Mouse (Mus musculus) thymus, postnatal 14 days (tissue): ENCODE measurements around the gene Iba57.
"Not testable (repeated sequence)": the region's sequence is repeated elsewhere in the genome, so short reads cannot be mapped to it uniquely, and the experiment has no call there.

Experiments used
- DNase-seq: peaks from one replicate; pipeline ENCODE4 v3.0.0; 2021

Iba57 gene

DNA sequence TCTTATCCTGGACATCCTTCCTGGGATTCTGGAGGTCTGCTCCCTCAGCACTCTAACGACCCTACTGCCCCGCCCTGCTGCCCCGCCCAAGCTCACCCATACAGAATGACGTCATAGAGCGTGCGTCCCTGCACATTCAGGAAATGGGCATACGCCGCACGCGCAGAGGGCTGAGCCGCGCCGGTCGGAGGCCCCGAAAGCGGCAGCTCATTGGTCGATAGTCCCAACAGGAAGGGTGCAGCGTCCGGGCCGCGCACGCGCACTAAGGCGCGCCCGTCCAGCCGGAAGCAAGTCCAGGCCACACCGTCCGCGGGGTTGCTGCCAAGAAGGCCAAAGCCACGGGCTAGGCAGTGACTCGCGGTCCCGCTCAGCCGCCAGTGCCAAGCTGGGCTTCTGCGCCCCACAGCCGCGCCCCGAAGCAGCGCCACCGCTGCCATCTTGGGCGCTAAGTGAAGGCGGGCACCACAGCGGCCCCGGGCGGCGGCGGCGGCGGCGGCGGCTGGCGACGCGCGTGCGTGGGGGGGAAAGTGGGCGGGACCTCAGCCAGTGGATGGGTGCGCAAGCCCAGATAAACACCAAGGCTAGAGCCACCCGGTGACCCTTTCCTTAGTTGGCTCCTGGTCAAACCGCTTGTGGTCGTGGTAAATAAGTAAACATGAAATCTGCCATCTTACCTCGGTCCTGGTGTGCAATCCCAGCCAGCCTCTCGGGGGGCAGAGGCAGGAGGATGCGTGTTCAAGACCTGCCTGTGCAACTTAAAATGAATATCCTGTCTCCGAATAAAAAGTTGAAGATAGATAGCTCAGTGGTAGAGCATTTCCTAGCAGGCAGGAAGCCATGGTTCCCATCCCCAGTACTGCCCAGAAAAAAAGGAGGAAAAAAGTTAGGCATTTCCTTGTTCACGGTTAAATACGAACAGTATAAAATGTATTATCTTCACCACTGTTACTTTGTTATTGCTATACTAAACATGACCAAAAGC is at the start of gene Iba57:
Gene Iba57 (minus strand): TSS at position 485 of the 982 bp plus-strand sequence.
- DNase-seq: peak; percentile 97

DNA sequence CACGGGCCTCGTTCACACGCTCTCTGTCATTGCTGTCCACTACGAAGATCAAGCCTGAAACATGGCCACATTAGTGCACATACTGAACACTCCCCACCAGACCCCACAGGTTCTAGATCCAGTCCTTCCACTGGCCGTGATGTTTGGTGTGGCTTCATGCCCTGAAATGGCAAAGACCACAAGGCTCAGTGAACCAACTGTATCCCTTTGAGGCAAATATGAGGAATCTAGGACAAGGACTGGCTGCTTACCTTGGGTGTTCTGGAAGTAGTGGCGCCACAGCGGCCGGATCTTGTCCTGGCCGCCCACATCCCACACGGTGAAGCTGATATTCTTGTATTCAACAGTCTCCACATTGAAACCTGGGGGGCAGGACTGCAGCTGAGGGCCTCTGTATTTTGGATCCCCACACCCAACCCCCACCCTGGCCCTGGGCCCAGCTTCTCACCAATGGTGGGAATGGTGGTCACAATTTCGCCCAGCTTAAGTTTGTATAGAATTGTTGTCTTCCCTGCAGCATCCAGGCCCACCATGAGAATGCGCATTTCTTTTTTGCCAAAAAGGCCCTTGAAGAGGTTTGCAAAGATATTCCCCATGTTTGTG is 49.5 kb upstream of the Iba57 start:
- no peak for DNase-seq

DNA sequence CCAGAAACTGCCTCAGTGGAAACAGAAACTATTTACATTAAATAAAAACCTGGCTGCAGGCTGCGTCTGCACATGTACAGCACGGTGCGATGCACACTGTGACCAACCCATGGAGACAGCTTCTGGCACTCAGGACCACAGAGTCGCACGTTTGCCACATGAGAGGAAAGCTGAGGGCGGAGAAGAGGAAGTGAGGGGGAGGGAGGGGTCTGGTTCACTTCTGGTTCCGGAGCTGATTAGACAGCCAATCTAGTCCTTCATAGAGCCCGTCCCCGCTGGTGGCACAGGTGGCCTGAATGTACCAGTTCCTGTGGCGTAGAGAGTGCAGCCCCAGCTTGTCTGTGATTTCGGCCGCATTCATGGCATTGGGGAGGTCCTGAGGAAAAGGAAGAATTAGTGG is 48.8 kb upstream of the Iba57 start:
- peak; percentile 59 for DNase-seq

DNA sequence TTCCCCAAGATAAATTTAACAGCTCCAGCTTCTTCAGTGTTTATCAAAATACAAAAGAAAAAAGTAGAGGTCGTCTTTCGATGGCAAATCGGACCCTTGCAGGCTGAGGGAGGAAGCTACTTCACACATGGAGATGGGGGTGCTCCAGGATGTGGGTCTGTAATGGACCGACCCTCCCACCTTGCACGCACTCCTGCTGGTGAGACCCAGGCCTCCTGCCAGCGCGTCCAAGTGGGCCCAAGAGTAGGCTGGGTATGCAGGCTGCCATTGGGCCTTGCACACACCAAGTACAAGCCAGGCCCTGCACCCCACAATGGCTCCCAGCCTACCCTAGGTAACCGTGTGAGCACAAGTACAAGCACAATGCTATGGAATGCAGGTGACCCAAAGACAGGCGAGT is 48.0 kb upstream of the Iba57 start:
- DNase-seq: not testable (repeated sequence)

DNA sequence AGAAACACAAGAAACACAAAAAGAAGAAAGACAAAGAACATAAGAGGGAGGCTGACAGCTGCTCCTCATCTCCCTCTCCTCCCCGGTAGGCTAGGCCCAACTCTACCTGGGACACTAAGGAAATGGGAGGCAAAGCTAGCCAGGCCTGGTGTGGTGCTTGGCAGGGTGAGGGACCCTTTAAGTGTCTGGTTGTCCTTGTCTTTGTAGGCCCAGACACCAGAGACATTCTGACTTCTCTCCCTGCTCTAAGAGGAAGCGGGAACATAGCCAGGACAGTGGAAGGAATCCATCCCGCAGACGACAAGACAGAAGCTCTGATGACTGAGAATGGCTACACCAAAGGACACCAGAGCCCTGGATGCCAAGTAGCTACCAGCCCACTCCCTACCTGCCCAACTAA is 46.5 kb upstream of the Iba57 start:
- no peak for DNase-seq

DNA sequence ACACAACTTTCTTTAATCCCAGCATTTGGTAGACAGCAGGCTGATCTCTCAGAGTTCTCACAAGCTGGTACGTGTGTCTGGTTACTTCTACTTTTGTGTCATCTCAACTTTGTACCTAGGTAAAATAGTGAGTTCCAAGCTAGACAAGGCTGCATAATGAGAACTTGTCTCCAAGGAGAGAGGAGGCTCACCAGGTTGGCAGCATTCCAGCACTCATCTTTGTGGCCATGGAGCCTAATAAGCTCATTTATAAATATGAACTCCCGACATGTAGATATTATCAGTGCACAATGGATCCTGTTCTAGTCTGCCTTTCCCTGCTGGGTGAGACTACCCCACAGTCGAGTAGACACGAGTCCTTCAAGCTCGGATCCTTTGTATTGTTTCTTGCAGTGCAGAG is 46.0 kb upstream of the Iba57 start:
- no peak for DNase-seq

DNA sequence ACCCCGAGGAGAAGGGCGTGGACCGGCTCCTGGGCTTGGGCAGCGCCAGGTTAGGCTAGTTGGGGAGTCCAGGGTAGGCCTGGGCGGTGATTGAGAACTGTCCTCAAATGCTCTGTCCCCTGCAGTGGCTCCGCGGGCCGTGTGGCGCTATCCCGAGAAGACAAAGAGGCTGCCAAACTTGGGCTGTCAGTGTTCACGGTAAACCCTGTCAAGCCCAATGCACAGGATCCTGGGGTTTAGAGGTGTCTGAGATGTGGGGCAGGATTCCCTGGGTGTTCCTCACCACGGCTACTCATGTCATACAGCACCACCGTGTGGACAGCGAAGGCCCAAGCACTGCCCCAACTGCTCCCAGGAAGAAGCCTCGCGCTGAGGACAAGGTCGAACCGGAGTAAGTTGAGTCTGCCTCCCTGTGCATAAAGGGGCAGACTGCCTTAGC is 45.5 kb upstream of the Iba57 start:
- peak; percentile 58 for DNase-seq

DNA sequence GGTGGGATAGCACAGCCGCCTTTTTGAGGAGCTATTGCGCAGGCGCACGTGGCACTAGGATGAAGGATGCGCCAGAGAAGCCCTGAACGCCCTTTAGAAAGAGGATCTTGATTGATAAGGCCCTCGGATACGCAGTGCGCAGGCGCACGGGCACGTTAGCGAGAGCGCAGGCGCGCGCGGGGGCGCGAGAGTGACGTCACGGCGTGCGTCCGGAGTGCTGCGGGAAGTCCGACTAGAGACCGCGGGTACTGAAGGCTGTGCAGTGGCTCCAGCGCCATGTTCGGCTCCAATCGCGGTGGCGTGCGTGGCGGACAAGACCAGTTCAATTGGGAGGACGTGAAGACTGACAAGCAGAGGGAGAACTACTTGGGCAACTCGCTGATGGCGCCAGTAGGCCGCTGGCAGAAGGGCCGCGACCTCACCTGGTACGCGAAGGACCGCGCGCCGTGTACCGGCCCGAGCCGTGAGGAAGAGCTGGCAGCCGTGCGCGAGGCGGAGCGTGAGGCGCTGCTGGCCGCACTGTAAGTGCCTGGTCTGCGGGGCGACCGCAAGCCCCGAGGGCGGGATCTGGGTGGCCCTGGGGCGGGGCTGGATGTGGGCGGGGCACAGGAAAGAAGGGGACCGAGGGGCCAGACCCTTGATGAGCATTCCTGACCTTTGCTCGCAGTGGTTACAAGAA is 44.8 kb upstream of the Iba57 start, which contains the start of gene 2310033P09Rik:
Gene 2310033P09Rik (plus strand): TSS at position 169 of the 679 bp plus-strand sequence.
- peak; percentile 92 for DNase-seq

DNA sequence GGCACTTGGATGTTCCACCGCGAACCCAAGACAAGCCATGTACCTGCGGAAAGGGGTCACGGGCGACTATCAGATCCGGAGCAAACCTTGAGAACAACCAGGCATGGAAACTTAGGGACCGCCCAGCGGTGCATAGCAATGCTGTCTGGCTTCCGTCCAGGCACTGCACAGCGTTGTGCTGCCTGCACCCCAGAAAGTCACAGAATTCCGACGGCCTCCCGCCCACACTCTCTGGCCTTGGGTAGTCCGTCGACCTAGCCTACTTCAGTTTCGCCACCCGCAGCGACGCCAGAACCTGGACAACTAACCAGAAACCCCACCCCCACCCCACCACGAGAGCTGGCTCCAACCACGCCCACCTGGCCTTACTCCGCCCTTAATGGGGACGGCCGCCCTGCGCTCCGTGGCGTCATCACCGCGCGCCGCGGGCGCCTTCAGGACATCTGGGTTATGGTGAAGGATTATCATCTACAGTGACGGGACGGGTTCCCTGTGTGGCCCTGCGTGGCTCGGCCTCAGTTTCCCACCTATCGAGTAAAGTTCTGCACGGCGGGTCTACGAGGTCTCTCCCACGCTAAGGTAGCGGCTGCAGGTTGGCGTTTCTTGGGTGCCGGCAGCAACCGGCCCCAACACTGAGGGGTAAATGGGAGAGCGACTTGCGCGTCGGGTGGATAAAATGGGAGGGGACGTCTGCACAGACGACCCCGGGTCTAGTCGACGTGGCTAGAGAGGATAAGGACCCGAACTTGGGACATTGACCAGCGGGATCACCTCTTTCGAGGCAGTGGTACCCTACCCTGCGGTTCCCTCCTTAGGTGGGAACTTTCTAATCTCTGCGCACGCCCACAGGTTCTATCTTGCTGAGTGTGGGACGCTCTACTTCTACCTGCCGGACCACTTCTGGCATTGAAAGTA is 38.8 kb upstream of the Iba57 start, which contains the start of gene Mrpl55:
Gene Mrpl55 (plus strand): TSS at position 406 of the 915 bp plus-strand sequence.
- peak; percentile 95 for DNase-seq

DNA sequence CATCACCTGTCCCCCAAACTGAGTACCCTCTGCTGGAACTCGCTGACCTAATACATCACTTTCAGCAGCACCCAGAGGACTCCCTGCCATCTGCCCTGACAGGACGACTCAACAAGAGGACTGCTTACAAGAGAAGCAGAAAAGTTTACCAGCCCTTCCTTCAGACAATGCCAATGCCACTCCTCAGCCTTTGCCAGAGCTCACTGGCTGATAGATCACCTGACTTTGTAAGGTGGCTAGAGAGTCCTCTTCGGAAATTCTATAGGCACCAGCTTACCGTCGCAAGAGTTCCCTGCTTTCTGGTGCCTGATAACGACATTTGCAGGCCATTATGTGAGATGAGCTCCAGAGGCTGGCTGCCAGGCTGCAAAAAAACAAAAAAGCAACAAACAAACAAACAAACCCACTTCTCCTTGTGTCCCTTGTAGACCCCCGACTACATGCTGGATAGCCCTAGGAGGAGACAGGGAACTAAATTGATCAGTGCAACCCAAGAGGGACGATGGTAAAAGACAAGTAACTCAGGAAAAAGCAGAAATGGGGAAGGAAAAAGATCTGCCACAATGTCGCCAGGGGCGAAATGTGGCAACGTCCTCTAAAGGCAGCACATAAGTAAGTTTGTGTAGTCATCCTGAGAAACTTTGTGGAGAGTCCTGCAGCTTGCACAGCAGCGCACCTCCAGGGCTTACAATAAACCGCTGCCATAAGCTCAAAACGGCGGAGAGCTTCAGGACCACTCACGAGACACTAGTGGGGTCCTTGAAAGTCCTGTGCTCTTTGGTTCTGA is 37.9 kb upstream of the Iba57 start:
- DNase-seq: no peak

DNA sequence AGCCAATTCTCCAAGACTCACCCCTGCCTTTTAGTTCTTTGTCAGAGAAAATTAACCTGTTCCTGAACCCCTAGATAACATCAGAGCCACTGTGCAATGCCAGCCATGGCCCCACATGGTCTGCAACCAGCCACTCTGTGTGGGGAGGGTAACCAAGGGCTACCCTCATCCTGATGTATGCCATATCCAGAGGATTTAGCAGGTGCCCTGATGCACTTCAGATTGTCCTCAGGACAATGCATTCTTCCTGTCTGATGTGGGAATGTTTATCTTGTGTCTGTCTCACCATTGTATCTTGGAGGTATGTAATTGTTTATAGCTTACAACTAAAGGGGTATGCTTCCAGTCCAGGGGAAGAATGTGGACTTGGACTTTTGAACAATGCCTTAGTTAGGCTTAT is 32.7 kb upstream of the Iba57 start:
- DNase-seq: no peak

DNA sequence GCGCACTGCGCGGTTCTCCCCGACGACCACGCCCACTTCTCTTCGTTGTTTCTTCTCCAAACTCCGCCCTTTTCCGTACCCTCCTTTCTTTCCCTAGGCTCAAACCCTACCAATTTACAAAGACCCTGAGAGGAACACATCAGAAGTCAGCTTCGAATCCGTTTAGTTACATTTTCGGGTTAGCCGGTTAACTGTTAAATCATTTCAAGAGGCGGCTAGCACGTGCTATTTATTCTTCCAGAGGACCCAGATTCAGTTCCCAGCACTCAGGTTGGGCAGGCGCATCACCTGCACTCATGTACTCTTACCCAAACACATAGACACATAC is 28.5 kb upstream of the Iba57 start, which contains the start of gene Guk1:
Gene Guk1 (minus strand): TSS at position 154 of the 328 bp plus-strand sequence.
- no peak for DNase-seq

DNA sequence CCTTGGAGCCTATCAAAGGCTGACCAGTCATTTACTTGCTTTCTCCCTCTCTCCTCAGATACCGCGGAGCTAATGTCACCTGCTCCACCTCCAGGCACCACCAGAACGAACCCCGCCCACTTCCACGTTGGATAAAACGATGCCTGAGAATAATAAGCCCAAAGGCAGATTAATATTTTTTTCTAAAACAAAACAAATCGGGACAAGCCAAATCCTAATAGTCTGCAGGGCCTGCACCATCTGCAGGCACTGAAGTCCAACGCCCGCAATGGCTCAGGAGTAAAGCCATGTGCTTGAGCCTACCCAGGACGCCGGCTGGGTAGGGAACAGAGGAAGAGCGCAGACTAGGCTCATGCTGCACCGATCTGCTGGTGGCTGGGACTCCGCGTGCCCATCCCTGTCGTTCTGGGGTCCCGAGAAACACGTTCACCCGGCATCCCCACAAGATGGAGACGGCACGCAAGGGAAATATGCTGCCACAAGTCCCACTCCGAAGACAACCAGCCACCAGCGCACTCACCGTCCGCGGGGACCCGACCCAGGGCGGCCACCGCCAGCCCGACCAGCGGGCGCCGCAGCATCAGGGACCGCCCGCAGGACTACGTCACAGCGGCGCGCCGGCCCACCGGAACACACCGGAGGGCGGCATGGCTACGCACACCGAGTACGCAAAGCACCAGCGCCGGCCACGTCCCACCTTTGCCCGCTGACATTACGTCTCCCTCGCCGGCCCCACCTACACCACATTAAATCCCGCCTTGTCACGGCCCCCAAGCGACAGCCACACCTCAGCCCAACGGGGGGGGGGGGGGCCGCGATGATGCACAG is 27.9 kb upstream of the Iba57 start:
- peak; percentile 90 for DNase-seq

DNA sequence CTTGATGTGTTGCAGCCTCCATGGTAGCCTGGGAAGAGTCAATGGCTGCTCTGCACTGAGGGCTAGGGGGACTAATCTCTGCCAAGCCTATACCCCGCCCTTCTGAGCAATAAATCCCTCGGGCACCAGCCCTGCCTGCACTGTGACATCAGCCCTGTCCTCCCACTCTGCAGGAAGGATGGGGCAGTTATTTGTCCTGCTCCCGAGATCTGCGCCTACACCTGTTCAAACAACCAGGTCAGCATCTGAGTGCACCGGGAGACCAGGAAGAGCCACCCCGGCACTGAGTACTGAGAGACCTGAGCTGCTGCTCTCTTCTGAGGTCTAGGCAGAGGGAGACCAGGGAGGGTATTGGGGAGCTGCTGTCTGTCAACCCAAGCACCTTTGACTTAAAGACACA is 24.2 kb upstream of the Iba57 start:
- DNase-seq: no peak

DNA sequence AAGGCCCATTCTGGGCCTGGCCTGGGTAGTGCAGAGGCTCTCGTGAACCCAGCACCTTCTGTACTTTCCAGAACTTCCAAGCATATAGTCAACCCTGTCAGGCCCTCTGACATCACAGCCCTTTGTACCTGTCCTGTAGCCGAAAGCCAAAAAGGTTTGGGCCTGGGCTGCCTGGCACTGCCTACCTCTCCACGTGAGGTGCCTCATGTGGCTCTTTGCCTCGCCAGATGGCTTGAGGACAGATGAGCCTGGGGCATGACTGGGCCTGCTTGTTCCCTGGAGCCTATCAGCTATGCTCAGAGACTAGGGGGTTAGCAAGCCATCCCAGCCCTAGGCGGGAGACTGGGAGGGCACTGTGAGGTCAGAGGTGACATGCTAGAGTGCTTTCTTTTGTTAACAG is 22.0 kb upstream of the Iba57 start:
- DNase-seq: no peak

DNA sequence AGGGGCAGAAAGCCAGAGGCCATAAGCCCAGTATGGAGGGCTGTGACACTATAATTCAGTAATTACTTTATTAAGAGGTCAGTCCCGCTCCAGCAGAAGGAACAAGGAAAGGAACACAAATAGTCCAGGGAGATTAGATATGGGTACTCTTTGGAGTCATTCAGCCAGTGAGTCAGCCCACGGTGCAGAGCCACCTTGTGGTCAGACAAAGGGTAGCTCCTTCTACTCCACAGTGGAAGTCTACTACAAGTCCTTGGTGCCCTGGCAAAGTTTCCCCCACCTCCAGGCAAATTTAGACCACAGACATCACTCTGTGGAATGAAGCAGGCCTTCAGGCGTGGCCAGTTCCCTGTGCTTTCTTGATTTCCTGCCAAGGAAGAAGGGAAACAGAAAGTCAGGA is 20.3 kb upstream of the Iba57 start:
- peak; percentile 38 for DNase-seq

DNA sequence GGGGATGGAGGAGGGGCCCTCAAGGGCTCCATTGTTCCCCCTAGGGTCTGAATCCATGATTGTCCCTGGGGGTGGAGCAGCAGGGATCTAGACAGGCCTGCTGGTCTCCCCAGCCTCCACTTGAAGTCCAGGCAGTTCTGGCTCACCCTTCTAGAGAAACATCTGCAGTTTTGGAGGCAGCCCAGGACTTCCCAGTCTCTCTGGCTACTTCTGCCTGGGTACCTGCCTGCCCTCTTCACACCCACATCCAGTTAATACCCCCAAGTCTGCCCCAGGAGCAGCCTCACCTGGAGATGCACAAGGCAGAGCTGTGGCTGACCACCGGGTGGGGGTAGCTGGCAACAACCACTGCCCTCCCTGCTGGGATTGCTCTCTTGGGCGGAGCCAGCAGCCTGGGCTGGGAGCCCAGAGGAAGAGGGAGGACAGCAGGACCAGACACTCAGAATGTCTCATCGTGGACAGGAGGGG is 19.4 kb upstream of the Iba57 start, which contains the start of gene Gjc2:
Gene Gjc2 (minus strand): TSS at position 350 of the 468 bp plus-strand sequence.
- DNase-seq: no peak

DNA sequence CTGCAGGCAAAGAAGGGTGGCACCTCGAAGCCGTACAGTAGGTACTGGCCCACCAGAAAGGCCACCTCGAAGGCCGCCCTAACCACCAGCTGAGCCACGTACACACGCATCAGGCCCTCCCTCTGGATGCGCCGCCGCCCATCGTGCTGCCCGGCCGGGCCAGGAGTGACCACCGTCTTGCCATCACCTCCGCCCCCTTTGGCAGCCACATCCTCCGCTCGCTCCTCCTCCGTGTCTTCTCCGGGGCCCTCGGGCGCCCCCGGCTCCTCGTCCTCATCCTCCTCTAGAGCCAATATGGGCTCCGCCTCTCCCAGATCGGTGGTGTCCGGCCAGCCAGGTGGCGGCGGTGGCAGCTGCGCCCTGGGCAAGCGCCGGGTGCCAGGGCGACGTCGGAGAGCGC is 13.4 kb upstream of the Iba57 start:
- no peak for DNase-seq

DNA sequence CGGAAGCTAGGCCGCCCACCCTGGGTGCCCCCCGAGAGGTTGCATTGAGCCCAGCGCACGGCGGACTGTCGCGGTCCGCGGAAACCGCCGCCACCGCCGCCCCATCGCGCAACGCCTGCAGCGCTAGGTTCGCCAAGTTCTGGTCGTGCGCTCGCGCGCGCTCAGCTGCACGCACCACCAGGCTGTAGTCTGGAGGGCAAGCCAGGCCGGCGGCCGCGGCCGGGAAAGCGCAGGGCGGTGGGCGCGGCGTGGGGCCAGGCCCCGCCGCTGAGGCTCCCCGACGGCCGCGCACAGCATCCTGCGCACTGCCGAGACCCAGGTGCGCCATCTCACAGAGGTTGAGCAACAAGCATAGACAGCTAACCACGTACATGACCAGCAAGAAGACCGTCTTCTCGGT is 12.9 kb upstream of the Iba57 start:
- DNase-seq: no peak

DNA sequence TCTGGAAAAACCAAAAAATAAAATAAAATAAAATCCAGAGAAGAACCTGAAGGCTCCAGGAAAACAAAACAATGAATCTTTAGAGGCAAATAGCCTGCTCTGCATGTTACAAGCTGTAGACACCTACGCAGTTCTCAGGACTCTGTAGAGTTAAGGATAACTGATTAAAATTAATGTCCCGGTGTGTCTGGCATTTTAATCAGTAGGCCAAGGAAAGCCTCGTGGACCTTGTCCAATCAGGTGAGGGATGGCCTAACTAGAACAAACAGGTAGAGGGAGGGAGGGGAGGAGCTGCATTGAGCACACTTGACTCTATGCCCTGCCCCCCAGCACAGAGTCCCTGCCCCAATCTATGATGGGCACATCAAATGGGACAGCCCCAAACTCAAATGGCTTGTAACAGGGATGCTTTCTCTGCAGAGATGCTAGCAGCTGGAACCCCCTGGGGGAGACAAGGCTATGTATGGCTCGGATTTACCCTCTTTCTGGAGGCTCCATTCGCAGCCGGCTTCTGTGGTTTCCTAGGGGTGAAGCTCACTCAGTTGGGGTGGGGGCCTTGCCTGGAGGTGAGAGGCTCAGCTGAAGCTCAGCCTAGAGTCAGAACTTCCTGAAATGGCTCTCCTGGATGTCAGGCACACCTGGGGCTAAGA is 10.8 kb upstream of the Iba57 start:
- no peak for DNase-seq
